Mouse (Mus musculus) embryo, embryonic 10.5 days (tissue): ENCODE measurements around the gene Acap2.
A peak's percentile ranks its signal among the peaks of the same experiment; 100 is the strongest.

Experiments used
- DNase-seq: peaks from one replicate; pipeline ENCODE4 v3.0.0-alpha.2; 2015; ENCODE audit warnings: low spot score

The Acap2 gene

GRCm38 (mm10) chr16:31205726-31206125, 4.7 kb upstream of the Acap2 start:
- DNase-seq: no peak

DNA sequence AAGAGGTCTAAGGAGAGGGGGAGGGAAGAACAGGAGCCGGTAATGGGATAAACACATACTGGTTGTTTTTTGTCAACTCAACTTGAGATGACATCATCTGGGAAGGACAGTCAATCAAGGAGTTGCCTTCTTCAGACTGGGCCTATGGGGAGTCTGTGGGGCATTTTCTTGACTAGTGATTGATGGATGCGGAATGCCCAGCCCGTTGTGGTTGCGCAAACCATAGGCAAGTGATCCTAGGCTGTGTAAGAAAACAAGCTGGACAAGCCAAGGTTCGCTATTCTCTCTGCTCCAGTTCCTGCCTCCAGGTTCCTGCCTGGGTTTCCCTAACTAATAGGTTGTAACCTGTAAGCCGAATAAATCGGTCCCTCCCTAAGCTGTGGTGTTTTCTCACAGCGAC, 4.1 kb upstream of the Acap2 start:
- DNase-seq: no peak

DNA sequence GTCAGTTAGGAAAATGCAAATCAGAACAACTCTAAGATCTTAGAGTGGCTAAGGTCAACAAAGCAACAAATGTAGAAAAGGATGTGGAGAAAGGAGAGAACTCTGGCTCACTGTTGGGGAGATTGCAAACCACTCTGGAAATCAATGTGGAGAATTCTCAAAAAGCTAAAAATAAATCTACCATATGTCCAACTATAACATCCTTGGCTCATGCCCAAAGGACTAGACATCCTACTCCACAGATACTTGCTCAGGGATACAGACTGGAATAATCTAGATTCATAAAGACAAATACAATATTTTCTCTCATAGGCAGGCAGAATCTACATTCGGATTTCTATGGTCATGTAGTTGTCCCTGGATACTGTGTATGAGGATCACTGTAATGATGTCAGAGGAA, 3.2 kb upstream of the Acap2 start:
- DNase-seq: no peak

DNA sequence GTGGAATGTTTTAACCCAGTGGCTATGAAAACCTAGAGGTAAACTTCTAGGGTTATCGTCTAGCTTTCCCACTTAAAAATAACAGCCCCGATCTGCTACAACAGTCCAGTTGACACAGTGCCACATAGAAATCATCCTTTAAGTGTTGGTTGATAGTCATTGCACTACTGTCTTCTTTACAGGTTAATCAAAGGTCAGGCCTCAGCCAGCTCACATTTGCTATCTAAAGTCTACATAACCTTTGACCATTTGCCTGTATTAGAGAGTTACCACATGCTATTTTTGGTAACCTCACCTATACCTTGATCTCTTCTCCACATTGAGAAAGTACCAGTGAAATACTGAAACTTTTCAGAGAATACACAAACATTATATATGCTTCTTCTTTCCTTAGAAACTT, 659 bp upstream of the Acap2 start:
- no peak for DNase-seq

DNA sequence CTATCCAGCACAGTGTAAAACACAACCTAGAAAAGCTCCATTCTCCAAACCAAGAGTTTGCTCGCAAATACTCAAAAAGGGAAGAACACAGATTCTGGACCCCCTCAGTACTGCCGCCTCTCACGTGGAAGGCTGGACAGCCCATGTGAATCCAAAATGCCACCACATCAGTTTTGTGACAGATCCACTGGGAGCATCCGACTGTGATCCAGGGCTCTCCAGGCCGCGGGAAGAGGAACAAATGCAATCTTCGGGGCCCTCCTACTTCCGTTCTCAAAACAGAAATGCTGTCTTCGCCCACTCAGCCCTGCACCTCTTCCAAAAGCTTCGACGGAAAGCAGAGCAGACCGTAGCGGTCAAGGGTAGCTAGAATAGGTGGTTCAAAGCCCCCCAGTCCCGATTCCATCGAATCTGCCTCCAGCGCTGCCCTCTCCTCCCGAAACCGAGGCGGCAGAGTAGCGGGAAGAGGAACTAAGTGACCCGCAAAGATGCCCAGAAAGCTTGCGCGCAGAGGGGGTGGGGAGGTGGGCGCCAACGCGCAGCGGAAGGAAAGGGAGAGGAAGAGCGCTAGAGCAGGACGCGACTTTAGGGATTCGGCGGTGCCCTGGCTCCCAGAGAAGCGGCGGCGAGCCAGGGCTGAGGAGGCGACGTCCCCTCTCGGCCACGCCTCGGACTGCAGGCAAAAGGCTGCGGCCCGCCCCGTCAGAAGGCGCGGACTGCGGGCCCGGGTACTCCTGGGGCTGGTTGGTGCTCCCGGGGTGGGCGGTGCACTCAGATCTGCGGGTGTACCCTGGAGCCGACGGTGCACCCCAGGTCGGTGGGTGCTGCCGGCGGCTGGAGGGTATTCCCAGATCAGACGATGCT, 887 bp downstream of the Acap2 start:
- peak; percentile 72 for DNase-seq

DNA sequence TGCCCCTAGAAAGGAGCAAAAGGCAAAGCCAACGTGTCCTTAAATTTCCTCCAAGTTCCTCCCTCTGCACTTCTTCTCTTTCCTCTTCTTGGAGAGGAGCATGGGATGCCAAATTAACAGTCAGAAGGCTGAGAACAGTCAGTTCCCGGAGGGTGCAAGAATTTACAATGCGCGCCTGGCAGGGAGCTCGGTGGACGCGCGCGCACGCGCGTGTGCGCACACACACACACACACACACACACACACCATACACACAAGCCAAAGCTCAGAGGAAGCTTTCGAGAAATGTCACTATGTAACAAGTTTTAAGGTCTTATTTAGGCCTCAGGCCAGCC, 1.5 kb downstream of the Acap2 start:
- DNase-seq: peak; percentile 61

- no peak for DNase-seq
These were observed 4.1 kb downstream of the Acap2 start for GRCm38 (mm10) chr16:31196971-31197370.

DNA sequence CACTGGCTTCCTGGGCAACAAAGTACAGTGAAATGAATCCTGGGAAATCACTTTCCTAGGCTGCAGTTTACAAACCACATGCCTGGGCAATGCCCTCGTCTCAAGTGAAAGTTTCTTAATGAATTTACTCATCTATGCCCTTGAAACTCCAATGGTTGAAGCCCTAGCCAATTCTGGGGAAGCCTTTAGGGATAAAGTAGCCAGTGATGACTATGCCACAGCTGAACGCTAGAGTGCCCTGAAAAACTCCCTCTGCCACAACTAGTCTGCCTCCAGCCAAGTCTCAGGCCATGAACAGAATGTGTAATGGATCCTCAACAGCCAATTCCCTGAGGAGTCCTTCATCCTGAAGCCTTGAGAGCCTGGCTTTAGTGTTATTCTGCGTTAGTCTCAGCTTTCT, 8.5 kb downstream of the Acap2 start:
- peak; percentile 31 for DNase-seq

DNA sequence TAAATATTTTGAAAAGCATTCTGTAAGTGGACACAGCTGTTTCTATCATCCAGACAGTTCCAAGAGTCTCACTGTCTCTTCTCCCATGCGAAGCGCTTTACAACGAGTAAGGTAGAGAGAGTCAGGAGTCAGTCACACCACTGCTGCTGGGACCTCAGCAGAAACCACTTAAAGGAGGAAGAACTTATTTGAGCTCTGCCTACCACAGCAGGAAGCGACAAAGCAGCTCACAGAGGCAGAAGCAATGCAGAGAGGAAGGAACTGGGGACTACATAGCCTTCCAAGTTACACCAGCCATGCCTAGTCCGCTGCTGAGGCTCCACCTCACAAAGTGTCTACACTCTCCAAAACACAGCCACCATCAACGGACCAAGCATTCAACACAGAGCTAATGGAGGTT, 9.2 kb downstream of the Acap2 start:
- no peak for DNase-seq

GRCm38 (mm10) chr16:31190426-31190825, 10.6 kb downstream of the Acap2 start:
- DNase-seq: no peak

- no peak for DNase-seq
These were observed 11.8 kb downstream of the Acap2 start for GRCm38 (mm10) chr16:31189291-31189690.

DNA sequence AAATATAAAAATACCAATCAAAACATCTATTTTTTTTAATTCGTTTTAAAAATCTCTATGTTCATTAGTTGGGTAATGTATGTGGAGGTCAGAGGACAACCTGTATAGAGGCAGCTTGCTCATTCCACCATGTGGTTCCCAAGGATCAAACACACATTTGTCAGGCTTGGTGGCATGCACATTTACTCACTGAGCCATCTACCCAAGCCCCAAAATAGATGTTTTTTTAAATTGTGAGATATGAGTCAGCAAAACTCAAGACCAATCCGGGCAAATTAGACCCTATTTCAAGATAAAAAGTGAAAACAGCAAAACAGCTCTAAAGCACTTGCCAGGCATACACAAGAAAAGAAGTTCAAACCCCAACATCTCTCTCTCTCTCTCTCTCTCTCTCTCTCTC, 12.2 kb downstream of the Acap2 start:
- no peak for DNase-seq

GRCm38 (mm10) chr16:31188270-31188669, 12.8 kb downstream of the Acap2 start:
- DNase-seq: no peak

- no peak for DNase-seq
These were observed 13.9 kb downstream of the Acap2 start for GRCm38 (mm10) chr16:31187192-31187591.

GRCm38 (mm10) chr16:31185757-31186156, 15.3 kb downstream of the Acap2 start:
- no peak for DNase-seq

GRCm38 (mm10) chr16:31184727-31185126, 16.3 kb downstream of the Acap2 start:
- no peak for DNase-seq

DNA sequence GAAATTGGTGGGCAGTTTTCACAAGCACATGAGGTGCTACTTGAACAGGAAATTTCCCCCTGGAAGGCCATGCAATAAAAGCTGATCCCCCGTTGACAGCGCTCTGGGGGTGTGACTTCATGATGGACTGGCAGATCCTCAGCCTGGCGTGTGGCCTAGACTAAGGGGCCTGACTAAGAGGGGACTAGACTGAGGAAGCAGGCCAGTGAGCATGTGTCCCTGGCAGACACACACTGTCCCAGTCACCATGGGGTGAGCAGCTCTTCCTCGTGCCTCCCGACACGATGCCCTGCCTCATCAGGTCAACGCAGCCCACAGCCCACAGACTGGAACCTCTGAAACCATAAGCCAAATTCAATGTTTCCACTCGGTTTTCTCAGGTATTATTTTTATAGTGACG, 18.5 kb downstream of the Acap2 start:
- no peak for DNase-seq

DNA sequence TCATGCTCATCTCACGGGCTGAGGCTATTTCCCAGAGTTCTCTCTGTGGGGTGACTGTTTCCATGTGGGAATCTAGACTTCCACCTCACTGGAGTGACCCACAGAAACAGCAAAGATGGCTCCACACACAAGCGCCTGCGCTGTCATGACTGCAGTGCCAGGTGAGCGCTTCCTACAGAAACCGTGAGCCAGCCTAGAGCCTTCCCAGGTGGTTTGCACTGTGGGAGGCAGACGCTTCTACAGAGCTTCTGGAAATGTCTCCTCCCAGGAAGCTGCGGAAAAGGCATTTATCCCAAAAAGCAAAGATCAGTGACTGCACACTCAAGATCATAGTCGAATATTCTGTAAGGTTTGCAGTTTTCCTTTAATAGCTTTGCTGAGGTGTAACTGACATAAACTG, 20.2 kb downstream of the Acap2 start:
- DNase-seq: no peak

DNA sequence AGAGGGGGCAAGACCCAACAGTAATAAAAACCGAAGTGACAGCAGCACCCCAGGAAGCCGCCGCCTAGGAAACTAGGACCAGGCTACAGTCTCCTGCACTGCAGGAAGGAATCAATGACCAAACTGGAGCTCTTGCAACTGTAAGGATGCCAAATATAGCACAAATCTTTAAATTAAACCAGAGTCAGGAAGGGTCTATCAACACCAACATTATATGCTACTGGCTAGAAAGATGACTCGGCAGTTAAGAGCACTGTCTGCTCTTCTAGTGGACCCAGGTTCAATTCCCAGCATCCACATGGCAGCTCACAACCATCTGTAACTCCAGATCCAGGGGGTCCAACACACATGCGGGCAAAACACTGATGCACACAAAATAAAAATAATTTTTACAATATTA, 21.7 kb downstream of the Acap2 start:
- no peak for DNase-seq

DNA sequence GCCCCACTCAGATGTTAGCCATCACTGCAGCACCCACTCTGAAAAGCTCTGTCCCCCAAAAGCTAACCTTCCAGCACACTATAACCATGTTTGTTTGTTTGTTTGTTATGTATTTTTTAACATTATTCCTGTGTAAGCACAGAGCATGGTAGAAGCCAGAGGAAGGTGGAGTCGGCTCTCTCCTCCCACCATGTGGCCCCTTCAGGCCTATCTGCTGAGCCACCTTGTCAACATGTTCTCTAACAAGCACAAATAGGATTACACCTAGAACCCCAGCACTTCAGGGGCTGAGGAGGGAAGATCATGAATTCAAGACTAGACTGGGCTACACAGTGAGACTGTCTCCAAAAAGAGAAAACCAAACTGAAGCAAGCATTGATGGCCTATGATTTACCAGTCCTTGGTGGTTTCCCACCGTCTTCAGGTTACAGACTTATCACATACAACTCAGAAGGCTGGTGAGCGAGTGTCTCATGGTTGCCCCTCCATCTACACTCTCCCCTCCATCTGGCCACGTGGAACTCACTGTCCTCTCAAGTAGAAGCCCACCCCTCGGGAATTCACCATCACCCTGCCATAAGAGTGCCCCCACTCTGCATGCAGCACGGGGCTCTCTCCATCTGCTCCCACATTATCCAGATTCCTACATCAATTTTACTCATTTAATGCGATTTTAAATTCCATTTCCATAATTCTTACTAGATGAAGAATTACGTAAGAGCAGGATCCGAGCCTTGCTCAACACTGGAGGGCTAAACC, 26.0 kb downstream of the Acap2 start:
- no peak for DNase-seq

- no peak for DNase-seq
These were observed 28.8 kb downstream of the Acap2 start for GRCm38 (mm10) chr16:31172229-31172628.

- no peak for DNase-seq
These were observed 29.6 kb downstream of the Acap2 start for GRCm38 (mm10) chr16:31171418-31171817.

DNA sequence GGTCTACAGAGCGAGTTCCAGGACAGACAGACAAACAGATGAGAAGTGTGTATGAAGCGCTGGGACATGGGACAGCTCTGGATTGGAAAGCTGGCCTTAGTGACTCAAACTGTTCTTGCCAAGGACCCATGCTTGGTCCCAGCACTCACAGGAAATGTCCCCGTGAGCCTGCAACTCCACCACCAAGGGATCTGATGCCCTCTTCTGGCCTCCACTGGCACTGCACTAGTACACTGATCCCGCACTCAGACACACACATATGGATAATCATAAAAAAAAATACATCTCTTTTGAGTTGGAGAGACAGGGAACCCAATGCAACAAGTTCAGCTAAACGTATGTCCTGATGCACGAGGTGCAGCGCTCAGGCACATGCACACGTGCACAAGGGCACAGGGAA, 30.7 kb downstream of the Acap2 start:
- no peak for DNase-seq

DNA sequence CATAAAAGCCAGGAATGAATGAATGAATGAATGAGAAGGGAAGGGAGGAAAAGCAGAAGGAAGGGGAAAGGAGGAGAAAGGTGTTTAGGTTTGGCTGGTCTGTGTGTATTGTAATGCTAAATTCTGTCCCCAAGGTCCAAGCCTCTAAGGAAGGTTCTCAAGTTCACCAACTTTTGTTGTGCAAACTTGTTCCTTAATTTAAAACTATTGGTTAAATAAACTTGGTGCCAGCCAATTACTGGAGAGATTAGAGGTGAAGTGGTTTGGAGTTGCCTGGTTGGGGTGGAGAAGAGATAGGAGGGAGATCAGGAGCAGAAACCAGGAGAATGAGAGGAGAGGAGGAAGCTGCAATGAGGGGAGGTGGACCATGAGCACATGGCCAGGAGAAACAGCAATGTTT, 31.4 kb downstream of the Acap2 start:
- DNase-seq: no peak
